Mouse (Mus musculus) naive thymus-derived CD4-positive, alpha-beta T cell, adult 2 months (primary cell): ENCODE data around the gene Hist1h2ag.

Experiments
- DNase-seq: peaks from one replicate; pipeline ENCODE4 v3.0.0-alpha.2; 2011; ENCODE audit warnings: low read depth

The Hist1h2ag gene

DNA sequence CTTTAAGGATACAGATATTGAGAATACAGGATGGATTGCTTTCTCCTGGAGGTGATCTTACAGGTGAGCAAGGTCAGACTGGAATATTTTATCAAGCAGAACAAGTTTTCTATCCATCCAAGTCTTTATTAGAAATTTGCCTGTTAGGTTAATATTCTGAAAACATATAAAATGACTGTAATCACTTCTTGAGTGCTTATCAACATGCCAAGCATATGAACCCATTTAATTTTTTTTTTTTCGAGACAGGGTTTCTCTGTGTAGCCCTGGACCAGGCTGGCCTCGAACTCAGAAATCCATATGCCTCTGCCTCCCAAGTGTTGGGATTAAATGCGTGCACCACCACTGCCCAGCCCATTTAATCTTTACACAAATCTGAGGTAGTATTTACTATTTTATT, 5.8 kb downstream of the Hist1h2ag start:
- DNase-seq: no peak

GRCm38 (mm10) chr13:22036149-22036956, 6.4 kb downstream of the Hist1h2ag start:
- peak; percentile 54 for DNase-seq

GRCm38 (mm10) chr13:22035267-22036148, 7.2 kb downstream of the Hist1h2ag start, which contains the start of the genes Hist1h2ah and Hist1h2bk:
Gene Hist1h2ah (minus strand): TSS chr13:22035568.
Gene Hist1h2bk (plus strand): TSS chr13:22035870.
- peak; percentile 89 for DNase-seq

GRCm38 (mm10) chr13:22034443-22035266, 8.1 kb downstream of the Hist1h2ag start:
- DNase-seq: no peak

GRCm38 (mm10) chr13:22033741-22034442, 8.9 kb downstream of the Hist1h2ag start:
- DNase-seq: no peak

DNA sequence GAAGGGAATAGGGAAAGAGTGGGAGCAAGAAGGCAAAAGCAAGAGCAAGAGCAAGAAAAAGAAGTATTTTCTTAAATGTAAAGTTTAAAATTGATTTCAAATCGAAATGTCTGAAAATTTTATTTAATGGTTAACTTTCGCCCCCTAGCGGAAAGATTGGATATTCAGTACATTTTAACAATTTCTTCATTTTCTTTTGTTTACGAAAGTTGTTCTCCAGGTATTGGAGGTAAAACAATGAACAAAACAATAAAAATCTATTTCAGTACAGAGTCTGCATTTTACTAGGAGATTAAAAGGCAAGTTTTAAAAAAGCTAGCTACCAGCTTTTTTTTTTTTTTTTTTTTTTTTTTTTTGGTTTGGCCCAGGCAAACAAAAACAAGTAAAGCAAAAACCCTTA, 12.3 kb downstream of the Hist1h2ag start:
- DNase-seq: peak; percentile 83

DNA sequence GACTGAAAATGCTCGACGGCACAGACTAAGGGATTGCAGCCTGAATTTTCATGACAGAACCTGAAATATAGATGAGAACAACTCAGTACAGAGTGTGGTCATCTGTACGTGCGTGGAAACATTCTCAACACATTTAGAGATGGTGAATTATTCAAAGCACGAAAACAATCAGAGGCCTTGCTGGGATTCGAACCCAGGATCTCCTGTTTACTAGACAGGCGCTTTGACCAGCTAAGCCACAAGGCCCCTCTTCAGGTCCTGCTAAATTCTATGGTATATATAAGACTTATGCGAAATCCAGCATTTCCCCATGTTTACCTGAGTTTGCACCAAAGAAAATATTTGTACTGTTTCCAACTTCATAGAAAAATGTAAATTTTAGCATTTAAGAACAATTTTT, 12.8 kb downstream of the Hist1h2ag start:
- no peak for DNase-seq

DNA sequence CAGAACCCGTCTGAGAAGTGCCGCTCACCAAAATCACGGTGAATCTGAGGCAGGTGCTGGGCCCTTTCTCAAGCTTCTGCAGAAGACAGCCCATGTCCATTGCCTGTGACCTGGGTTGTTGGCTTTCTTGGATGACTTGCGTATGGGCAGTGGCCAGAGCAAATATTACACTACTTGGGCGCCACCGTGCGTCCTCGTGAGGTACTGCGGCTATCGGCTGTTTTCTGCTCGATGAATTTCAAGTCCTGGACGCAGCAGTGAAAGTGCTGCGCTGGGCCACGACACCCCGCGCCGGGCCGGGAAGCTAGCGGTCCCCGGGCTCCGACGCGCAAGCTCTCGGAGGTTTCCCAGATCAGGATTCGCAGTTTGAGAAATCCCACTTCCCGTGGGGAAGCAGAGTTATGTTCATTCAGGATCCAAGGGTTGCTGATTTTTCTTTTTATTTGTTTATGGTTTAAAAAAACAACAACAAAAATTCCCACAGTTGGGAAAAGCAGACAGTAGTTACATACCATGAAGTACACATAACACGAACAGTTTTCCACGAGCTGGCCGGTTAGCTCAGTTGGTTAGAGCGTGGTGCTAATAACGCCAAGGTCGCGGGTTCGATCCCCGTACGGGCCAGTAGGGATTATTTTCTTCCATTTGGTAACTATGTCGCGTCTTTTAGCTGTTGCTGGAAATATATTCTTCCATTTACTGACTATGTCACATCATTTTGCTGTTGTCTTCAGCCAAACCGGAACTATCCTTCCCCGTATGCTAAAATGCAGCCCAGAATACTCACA, 13.9 kb downstream of the Hist1h2ag start:
- peak; percentile 95 for DNase-seq

GRCm38 (mm10) chr13:22026058-22027031, 16.4 kb downstream of the Hist1h2ag start:
- peak; percentile 88 for DNase-seq

DNA sequence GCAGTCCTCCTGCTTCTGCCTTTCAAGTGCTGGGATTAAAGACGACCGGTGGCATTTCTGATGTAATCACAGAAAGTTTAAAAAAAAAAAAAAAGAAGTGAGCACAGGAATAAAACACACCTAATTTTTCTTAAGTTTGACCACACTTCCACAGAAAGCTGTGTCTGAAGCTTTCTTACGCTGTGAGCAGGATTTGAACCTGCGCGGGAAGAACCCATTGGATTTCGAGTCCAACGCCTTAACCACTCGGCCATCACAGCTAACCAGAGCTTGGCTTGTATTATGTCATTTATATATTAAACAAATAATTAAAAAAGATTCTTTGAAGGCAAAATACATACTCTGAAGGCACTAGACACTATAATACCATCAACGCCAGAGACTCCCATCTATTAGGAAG, 20.5 kb downstream of the Hist1h2ag start:
- peak; percentile 83 for DNase-seq

GRCm38 (mm10) chr13:22021581-22021980, 21.2 kb downstream of the Hist1h2ag start:
- DNase-seq: peak; percentile 39

DNA sequence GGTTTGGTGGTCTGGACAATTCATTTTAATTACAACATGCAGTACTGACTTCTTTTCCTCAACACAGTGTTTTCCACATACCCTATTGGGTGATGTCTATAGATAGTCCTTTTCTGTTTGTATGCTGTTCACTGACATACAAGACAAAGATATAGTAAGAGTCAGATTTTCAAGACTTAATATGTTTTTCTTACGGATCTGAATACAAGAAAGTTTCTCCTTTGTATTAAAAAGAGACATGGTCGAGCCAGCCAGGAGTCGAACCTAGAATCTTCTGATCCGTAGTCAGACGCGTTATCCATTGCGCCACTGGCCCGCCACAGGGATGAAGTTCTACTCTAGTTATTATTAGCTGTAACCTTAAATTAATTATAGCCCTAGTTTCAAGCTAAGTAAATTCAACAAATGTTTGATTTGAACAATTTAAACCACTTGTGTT, 21.8 kb downstream of the Hist1h2ag start:
- peak; percentile 59 for DNase-seq

GRCm38 (mm10) chr13:22019934-22020835, 22.6 kb downstream of the Hist1h2ag start:
- peak; percentile 45 for DNase-seq

- peak; percentile 96 for DNase-seq
These were observed 27.0 kb downstream of the Hist1h2ag start for GRCm38 (mm10) chr13:22015479-22016450.

DNA sequence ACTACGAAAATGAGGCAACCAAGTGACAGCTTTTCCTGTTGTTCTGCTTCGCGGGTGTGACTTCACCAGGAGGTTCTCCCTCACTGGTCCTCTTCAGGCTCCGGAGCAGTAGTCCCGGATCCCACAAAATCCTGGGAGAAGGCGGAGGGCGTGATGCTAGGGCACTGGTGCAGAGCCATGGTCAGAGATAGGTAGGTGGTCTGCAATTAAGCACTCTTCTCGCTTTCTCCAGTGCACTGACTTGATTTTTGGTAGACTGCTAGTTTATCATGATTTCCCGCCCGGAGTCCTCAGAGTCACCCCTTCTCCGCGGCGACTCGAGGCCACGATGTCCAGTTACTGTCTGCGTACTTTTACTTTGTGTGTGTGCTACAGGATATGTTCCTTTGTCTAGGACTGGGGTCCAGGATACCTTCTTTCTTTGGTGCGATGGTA, 28.3 kb downstream of the Hist1h2ag start:
- DNase-seq: peak; percentile 43

DNA sequence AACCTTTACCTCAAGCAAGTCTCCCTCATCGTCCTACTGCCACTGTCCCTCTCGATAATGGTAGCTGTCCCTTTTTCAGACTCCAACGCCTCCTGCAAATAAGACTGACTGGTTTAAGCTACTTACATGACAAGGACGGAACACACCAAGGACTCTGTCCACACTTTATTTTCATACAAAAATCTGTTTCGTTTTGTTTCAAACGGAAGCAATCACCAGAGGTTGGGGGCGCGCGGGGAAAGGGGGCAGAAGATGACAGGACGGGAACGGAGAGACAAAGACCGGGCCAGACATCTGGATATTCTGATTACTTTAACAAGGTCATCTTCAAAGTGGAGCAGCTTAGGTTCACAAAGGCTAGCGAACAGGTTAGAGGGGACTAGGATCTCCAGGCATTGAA, 29.0 kb downstream of the Hist1h2ag start:
- peak; percentile 27 for DNase-seq

- no peak for DNase-seq
These were observed 33.1 kb downstream of the Hist1h2ag start, which contains the start of gene Prss16 for GRCm38 (mm10) chr13:22009642-22010041. Gene Prss16 (minus strand): TSS chr13:22009742.
